Mouse (Mus musculus): ENCODE measurements around the gene Egfl8. TPM values are rescaled to one million over a fixed set of nuclear protein-coding genes. Genes with fewer than 3 reads are reported as not detected.

The Egfl8 gene
- polyA plus RNA-seq, 1 experiment from 2014 or later = 7.0 TPM

Other genes starting within 250 kb of the Egfl8 start
- gene Btnl1, start 238.8 kb downstream of the Egfl8 start, polyA plus RNA-seq (2015; fragmentation: Nextera tagmentation; extraction: Ambion mirVana) = not detected in 2 replicates
- gene BC051142, start 217.2 kb downstream of the Egfl8 start, polyA plus RNA-seq (2015; fragmentation: Nextera tagmentation; extraction: Ambion mirVana) = 2.6 and 4.4 TPM in 2 replicates
- gene Btnl4, start 138.7 kb downstream of the Egfl8 start, polyA plus RNA-seq (2015; fragmentation: Nextera tagmentation; extraction: Ambion mirVana) = not detected in 2 replicates
- not detected in 2 replicates for gene Btnl6, start 98.6 kb downstream of the Egfl8 start, polyA plus RNA-seq (2015; fragmentation: Nextera tagmentation; extraction: Ambion mirVana)
- gene Notch4, start 51.7 kb downstream of the Egfl8 start, polyA plus RNA-seq (2015; fragmentation: Nextera tagmentation; extraction: Ambion mirVana) = 4.1 and 5.6 TPM in 2 replicates
- 2.8 and 3.0 TPM in 2 replicates for gene Gpsm3, start 26.2 kb downstream of the Egfl8 start, polyA plus RNA-seq (2015; fragmentation: Nextera tagmentation; extraction: Ambion mirVana)
- 5.3 and 7.6 TPM in 2 replicates for gene Pbx2, start 24.7 kb downstream of the Egfl8 start, polyA plus RNA-seq (2015; fragmentation: Nextera tagmentation; extraction: Ambion mirVana)
- 1.5 and 1.6 TPM in 2 replicates for gene Ager, start 18.1 kb downstream of the Egfl8 start, polyA plus RNA-seq (2015; fragmentation: Nextera tagmentation; extraction: Ambion mirVana)
- 292 and 328 TPM in 2 replicates for gene Rnf5, start 12.3 kb downstream of the Egfl8 start, polyA plus RNA-seq (2015; fragmentation: Nextera tagmentation; extraction: Ambion mirVana)
- 93.7 and 104 TPM in 2 replicates for gene Agpat1, start 11.7 kb downstream of the Egfl8 start, polyA plus RNA-seq (2015; fragmentation: Nextera tagmentation; extraction: Ambion mirVana)
- gene Ppt2, start 12.5 kb upstream of the Egfl8 start, polyA plus RNA-seq (2015; fragmentation: Nextera tagmentation; extraction: Ambion mirVana) = 16.2 and 17.7 TPM in 2 replicates
- gene Prrt1, start 13.6 kb upstream of the Egfl8 start, polyA plus RNA-seq (2015; fragmentation: Nextera tagmentation; extraction: Ambion mirVana) = 5.0 and 10.4 TPM in 2 replicates
- 14.6 and 16.7 TPM in 2 replicates for gene Fkbpl, start 28.8 kb upstream of the Egfl8 start, polyA plus RNA-seq (2015; fragmentation: Nextera tagmentation; extraction: Ambion mirVana)
- gene Atf6b, start 31.2 kb upstream of the Egfl8 start, polyA plus RNA-seq (2015; fragmentation: Nextera tagmentation; extraction: Ambion mirVana) = 111 and 119 TPM in 2 replicates
- gene Tnxb, start 54.6 kb upstream of the Egfl8 start, polyA plus RNA-seq (2015; fragmentation: Nextera tagmentation; extraction: Ambion mirVana) = 0.08 and 0.09 TPM in 2 replicates
- 0.16 TPM in 1 of 2 replicates, not detected in the other for gene C4b, start 127.9 kb upstream of the Egfl8 start, polyA plus RNA-seq (2015; fragmentation: Nextera tagmentation; extraction: Ambion mirVana)
- not detected in 2 replicates for gene Cyp21a1, start 188.6 kb upstream of the Egfl8 start, polyA plus RNA-seq (2015; fragmentation: Nextera tagmentation; extraction: Ambion mirVana)
- 33.4 and 50.4 TPM in 2 replicates for gene Stk19, start 221.0 kb upstream of the Egfl8 start, polyA plus RNA-seq (2015; fragmentation: Nextera tagmentation; extraction: Ambion mirVana)
- gene Dxo, start 221.0 kb upstream of the Egfl8 start, polyA plus RNA-seq (2015; fragmentation: Nextera tagmentation; extraction: Ambion mirVana) = 64.8 and 75.6 TPM in 2 replicates
- 65.6 and 67.5 TPM in 2 replicates for gene Skiv2l, start 234.2 kb upstream of the Egfl8 start, polyA plus RNA-seq (2015; fragmentation: Nextera tagmentation; extraction: Ambion mirVana)
- gene Nelfe, start 234.4 kb upstream of the Egfl8 start, polyA plus RNA-seq (2015; fragmentation: Nextera tagmentation; extraction: Ambion mirVana) = 87.5 and 97.7 TPM in 2 replicates
- gene Cfb, start 246.5 kb upstream of the Egfl8 start, polyA plus RNA-seq (2015; fragmentation: Nextera tagmentation; extraction: Ambion mirVana) = 1.1 and 1.3 TPM in 2 replicates